Mouse (Mus musculus) megakaryocyte, embryonic 14.5 days (primary cell): Measurements from ENCODE around the gene Ntm. TPM values are rescaled to one million over a fixed set of nuclear protein-coding genes. Genes with fewer than 3 reads are reported as not detected.

ENCODE experiments used
- H3K27me3 ChIP-seq: replicated peaks from 2 replicates; pipeline ENCODE3; 2012; ENCODE audit warnings: inconsistent platforms
- H3K36me3 ChIP-seq: replicated peaks from 2 replicates; pipeline ENCODE3; 2012; ENCODE audit warnings: low read length, inconsistent platforms, mixed read lengths
- H3K4me1 ChIP-seq: 2 replicates; pipeline ENCODE4 v1.6.1; 2012; ENCODE audit warnings: inconsistent platforms
- H3K4me3 ChIP-seq: replicated peaks from 2 replicates; pipeline ENCODE3; 2012; ENCODE audit warnings: moderate library complexity, mild to moderate bottlenecking, inconsistent platforms
- H3K9me3 ChIP-seq: 2 replicates; pipeline ENCODE4 v1.6.1; 2012; ENCODE audit warnings: inconsistent platforms
- FLI1 ChIP-seq: IDR thresholded peaks from 2 replicates; pipeline ENCODE4 v1.6.1; 2012; ENCODE audit warnings: low read length, inconsistent platforms, mixed read lengths
- GATA1 ChIP-seq: IDR thresholded peaks from 3 replicates; pipeline ENCODE4 v1.6.1; 2012; ENCODE audit warnings: mixed read lengths, low read length, inconsistent platforms, borderline replicate concordance
- polyA plus RNA-seq: library from polyadenylated mRNA; stranded (reverse); fragments of >175 nt; gene quantifications from 2 replicates; pipeline ENCODE4 v1.2.3, GENCODE M21; 2012; ENCODE audit warnings: low replicate concordance; ENCODE audit not compliant: insufficient read depth

Ntm gene
- polyA plus RNA-seq, 1 experiment = not detected

DNA sequence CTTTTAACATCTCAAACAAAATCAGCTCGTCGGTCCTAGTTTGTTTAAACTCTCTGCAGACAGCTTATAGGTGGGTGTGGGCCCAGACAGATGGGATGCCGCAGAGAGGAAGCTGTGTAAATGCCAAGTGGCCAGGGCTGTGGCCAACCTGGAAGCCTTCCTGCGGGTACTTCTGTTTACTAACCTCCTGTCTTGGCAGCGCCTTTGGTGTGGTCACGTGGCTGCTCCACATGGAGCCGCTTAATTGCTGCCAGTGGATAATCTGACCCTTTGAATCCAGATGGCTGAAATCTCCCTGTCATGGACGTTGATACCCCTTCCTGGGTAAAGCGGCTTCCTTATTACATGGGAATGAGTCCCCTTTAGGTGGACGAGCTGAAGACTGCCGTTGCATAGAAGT lies 742.4 kb downstream of the Ntm start:
- TF ChIP-seq FLI1 (no peak), GATA1 (no peak)
- H3K36me3 ChIP-seq = no peaks in the 10 kb centered on the region
- H3K27me3 ChIP-seq = no peaks in the 10 kb centered on the region
- no peaks in the 10 kb centered on the region for H3K4me1 ChIP-seq
- H3K4me3 ChIP-seq = no peak overlapping the region
- peaks cover 6% of the 10 kb centered on the region; the same call in 1 of the 2 replicates for H3K9me3 ChIP-seq

- Histone ChIP-seq H3K4me1 (no peaks in the 10 kb centered on the region), H3K27me3 (no peaks in the 10 kb centered on the region), H3K9me3 (peaks cover under 1% of the 10 kb centered on the region; the same call in 1 of the 2 replicates), H3K4me3 (no peak overlapping the region), H3K36me3 (no peaks in the 10 kb centered on the region)
- no peak for TF ChIP-seq FLI1
- TF ChIP-seq GATA1 = no peak
Observed at GRCm38 (mm10) chr9:29217951-29218350, 745.0 kb downstream of the Ntm start.

DNA sequence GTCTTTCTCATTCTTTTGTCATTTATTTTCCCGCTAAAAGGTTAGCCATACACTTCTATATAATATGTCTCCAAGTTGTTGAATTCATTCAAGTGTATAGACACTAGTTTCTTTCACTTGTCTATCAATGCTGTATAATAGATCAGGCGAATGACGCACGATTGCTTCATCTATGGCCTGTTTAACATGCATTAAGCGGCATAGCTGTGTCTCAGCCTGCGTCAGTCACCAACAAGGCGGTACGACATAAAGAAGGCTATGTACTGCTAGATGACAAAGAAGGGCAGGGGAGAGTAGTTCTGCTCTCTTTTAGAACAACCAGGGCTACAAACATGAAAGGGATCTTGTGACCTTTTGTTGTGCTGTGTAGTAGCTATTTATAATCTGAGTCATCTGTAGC lies 746.4 kb downstream of the Ntm start:
- no peaks in the 10 kb centered on the region for H3K9me3 ChIP-seq
- no peaks in the 10 kb centered on the region for H3K27me3 ChIP-seq
- no peaks in the 10 kb centered on the region for H3K4me1 ChIP-seq
- H3K4me3 ChIP-seq = no peak overlapping the region
- no peak for TF ChIP-seq FLI1
- TF ChIP-seq GATA1 = no peak
- no peaks in the 10 kb centered on the region for H3K36me3 ChIP-seq

GRCm38 (mm10) chr9:29215796-29216195 lies 747.1 kb downstream of the Ntm start:
- Histone ChIP-seq H3K9me3 (no peaks in the 10 kb centered on the region), H3K4me1 (no peaks in the 10 kb centered on the region), H3K27me3 (no peaks in the 10 kb centered on the region), H3K36me3 (no peaks in the 10 kb centered on the region), H3K4me3 (no peak overlapping the region)
- TF ChIP-seq GATA1 (no peak), FLI1 (no peak)

DNA sequence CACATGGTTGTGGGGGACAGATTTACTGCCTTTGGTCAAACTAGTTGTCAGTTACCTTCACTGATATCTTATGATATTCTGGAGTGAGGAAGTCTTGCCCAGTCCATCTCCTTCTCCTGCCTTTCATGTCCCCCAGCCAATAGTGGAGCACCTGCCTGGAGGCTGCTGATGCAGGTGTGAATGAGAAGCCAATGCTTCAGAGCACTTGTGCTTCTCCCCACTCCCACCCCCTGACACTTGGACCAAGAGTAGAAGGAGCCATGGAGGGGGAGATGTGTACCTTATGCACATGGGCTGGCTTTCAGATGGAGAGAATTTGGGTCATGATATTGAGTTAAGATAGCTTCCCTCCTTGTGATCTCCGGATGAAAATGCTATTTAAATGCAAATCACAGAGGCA lies 747.7 kb downstream of the Ntm start:
- TF ChIP-seq GATA1 (no peak), FLI1 (no peak)
- Histone ChIP-seq H3K36me3 (no peaks in the 10 kb centered on the region), H3K27me3 (no peaks in the 10 kb centered on the region), H3K4me1 (no peaks in the 10 kb centered on the region), H3K4me3 (no peak overlapping the region), H3K9me3 (peaks cover 1% of the 10 kb centered on the region; the same call in 1 of the 2 replicates)

DNA sequence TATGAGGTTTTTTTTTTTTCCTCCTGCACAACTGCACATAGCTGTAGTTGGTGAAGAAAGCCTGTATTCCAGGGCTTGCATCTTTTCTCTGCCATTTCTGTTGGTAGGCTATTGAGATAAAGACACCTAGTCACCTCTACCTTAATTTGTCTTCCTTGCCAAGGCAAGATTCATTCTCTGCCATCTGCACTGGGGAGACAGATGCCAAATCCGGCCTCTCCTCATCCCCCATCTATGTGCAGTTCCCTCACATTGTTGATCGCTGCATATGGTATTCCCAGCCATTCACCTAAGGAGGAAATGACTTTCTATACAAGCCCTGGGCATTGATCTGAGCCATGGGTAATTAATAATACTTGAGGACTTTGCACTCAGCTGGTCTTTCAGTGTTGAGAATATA lies 753.7 kb downstream of the Ntm start:
- Histone ChIP-seq H3K27me3 (no peaks in the 10 kb centered on the region), H3K9me3 (peaks cover 13% of the 10 kb centered on the region), H3K4me3 (no peak overlapping the region), H3K4me1 (no peaks in the 10 kb centered on the region), H3K36me3 (no peaks in the 10 kb centered on the region)
- TF ChIP-seq GATA1 = no peak
- no peak for TF ChIP-seq FLI1

- Histone ChIP-seq H3K9me3 (peaks cover 13% of the 10 kb centered on the region), H3K4me1 (no peaks in the 10 kb centered on the region), H3K36me3 (no peaks in the 10 kb centered on the region), H3K4me3 (no peak overlapping the region), H3K27me3 (no peaks in the 10 kb centered on the region)
- TF ChIP-seq GATA1 (no peak), FLI1 (no peak)
Observed at GRCm38 (mm10) chr9:29208142-29208541, 754.8 kb downstream of the Ntm start.

- TF ChIP-seq GATA1 (no peak), FLI1 (no peak)
- Histone ChIP-seq H3K27me3 (no peaks in the 10 kb centered on the region), H3K4me3 (no peak overlapping the region), H3K36me3 (no peaks in the 10 kb centered on the region), H3K9me3 (peaks cover 13% of the 10 kb centered on the region), H3K4me1 (no peaks in the 10 kb centered on the region)
Observed at GRCm38 (mm10) chr9:29205680-29206079, 757.3 kb downstream of the Ntm start.

GRCm38 (mm10) chr9:29202196-29202595 lies 760.7 kb downstream of the Ntm start:
- TF ChIP-seq FLI1 (no peak), GATA1 (no peak)
- no peaks in the 10 kb centered on the region for H3K4me1 ChIP-seq
- 0 out of 2 replicates have a peak, but pooled peaks cover 3% of the 10 kb centered on the region for H3K9me3 ChIP-seq
- H3K27me3 ChIP-seq = no peaks in the 10 kb centered on the region
- no peak overlapping the region for H3K4me3 ChIP-seq
- H3K36me3 ChIP-seq = no peaks in the 10 kb centered on the region

DNA sequence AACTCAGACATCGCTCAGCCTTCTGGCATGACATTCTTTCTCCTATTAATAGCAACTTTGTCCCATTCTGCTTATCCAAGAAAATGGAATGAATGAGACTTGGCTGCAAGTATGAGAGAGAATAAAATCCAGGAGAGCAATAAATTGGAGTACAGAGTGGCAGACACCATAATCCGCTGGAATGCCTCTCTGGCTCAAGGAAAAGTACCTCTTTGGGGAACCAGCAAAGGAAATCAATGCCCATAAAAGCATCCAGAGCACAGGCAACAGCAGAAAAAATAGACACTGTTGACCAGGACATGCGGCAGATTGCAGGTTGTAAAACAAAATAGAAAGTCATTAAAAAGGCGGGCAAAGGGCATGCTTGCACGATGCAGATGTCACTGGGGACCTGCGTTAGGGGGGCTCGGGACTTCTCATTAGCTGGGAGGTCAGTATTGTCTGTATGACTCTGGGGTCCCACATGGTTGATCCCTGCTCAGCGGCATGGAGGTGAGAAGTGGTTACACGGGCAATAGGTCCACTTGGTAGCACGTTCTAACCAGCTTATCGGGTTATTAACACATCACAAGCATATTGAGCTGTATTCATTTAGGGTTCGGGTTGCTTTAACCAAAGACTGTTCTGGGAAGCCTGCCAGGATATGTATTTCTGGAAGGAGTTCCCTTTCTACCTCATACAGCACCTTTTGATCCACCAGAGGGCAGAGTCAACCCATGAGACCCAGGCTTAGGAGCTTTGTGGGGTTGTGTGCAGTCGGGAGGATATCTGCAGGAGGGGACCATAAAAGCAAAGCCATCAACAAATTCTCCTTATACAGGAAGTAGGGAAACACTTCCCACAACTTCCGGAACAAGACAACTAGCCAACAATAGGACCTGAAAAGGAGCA lies 761.5 kb downstream of the Ntm start:
- H3K4me1 ChIP-seq = no peaks in the 10 kb centered on the region
- TF ChIP-seq FLI1 (no peak), GATA1 (no peak)
- no peaks in the 10 kb centered on the region for H3K27me3 ChIP-seq
- H3K36me3 ChIP-seq = no peaks in the 10 kb centered on the region
- H3K4me3 ChIP-seq = no peak overlapping the region
- no peaks in the 10 kb centered on the region for H3K9me3 ChIP-seq
